Comparison of ENCODE assay signal across 12 mouse cellular contexts in the genomic region with DNA sequence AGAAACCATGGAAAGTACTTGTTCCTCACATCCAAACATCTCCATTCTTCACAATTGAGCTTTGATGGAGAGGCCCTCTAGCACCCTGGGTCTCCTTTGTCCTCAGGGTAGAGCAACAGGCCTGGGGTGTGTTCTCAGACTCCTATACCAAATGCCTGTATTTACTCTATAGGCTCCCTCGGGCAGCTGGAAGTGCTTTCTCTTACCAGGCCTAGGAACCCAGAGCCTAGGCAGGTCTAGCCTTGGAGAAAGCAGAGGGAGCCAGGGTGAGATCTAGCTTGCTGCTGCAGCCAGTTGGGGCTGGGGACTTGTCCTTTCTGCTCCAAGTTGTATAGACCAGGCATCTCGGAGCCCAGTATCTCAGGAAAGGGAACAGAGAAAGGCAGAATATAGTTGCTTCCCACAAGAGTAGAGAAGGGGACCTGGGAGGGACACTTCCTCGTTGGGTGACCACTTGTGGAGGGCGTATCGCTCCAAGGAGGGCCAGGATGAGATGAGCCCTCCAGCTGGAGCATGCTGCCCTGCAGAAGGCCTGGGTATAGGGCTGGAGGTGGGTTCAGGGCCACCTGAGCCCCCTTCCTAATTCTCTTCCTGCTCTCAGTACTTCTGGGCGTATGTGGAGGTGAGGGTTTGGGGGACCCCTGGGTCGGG. TPM values are rescaled to one million over a fixed set of nuclear protein-coding genes. Genes with fewer than 3 reads are reported as not detected.
DNase-seq lines count a peak whose midpoint lies in the region; ATAC-seq and TF ChIP-seq lines count a peak whose summit lies in the region.
"Had no signal": no experiment of that assay in that cellular context is flagged by ENCODE, and none has a peak within 500 bp of the region (broad histone marks: within the 10 kb centered on the region; RNA-seq: fewer than 3 reads in every experiment).

No protein-coding gene starts in this region.

- TF ChIP-seq CTCF in CH12.LX (conservative IDR thresholded peaks at IDR 0.05 in 1 of 2, IDR thresholded peaks at IDR 0.05 in 1 of 2; ENCODE audit: low read depth in 2 of 2, low read length in 2 of 2) (no peak), E14TG2a.4 (conservative IDR thresholded peaks at IDR 0.05; ENCODE audit: low read length) (no peak)

- TF ChIP-seq EP300 in CH12.LX (IDR thresholded peaks at IDR 0.05; ENCODE audit: low read length) = no peak

- peaks cover 18% of the 10 kb centered on the region for H3K36me3 ChIP-seq in hindbrain, embryonic 10.5 days
- no peaks in the 10 kb centered on the region for H3K36me3 ChIP-seq in hindbrain, embryonic 11.5 days (ENCODE audit: control insufficient read depth, insufficient read depth, low read length)
- peaks cover 24 to 50% of the 10 kb centered on the region in 2 experiments for H3K36me3 ChIP-seq in CH12.LX (replicated peaks in 1 of 2; ENCODE audit: control insufficient read depth in 1 of 2, insufficient read depth in 1 of 2, low read length in 1 of 2)
- H3K36me3 ChIP-seq in E14TG2a.4 (ENCODE audit: insufficient read depth, low read length) = peaks cover 13% of the 10 kb centered on the region
- H3K36me3 ChIP-seq in liver, embryonic 11.5 days (ENCODE audit: control insufficient read depth, insufficient read depth, low read length) = peaks cover 3% of the 10 kb centered on the region; the same call in 1 of the 2 replicates

- no peak for TF ChIP-seq RAD21 in CH12.LX (IDR thresholded peaks at IDR 0.05; ENCODE audit: low read depth, low read length)

- peaks cover 32% of the 10 kb centered on the region for H3K4me1 ChIP-seq in hindbrain, embryonic 10.5 days (replicated peaks)
- H3K4me1 ChIP-seq in hindbrain, embryonic 11.5 days (replicated peaks; ENCODE audit: control insufficient read depth, insufficient read depth, low read length) = no peaks in the 10 kb centered on the region; the same call in none of the 2 replicates
- H3K4me1 ChIP-seq in CH12.LX (ENCODE audit: control insufficient read depth in 1 of 2, insufficient read depth in 2 of 2) = peaks cover 21 to 67% of the 10 kb centered on the region in 2 experiments
- peaks cover 63% of the 10 kb centered on the region for H3K4me1 ChIP-seq in E14TG2a.4 (replicated peaks; ENCODE audit: low read depth, low read length)
- peaks cover 39% of the 10 kb centered on the region for H3K4me1 ChIP-seq in liver, embryonic 11.5 days (replicated peaks; ENCODE audit: control insufficient read depth, insufficient read depth, low read length)

- TF ChIP-seq POLR2A in CH12.LX (IDR thresholded peaks at IDR 0.05; ENCODE audit: low read depth, low read length) = no peak

- H3K79me2 ChIP-seq in CH12.LX (replicated peaks; ENCODE audit: control insufficient read depth, extremely low read depth, insufficient read depth, poor library complexity, severe bottlenecking) = peaks cover 9% of the 10 kb centered on the region

- in situ Hi-C loops in CH12.LX (cut with MboI; ENCODE audit: low pct_ligation_motif_present, low pct_unique_long_range_greater_than_20kb, low sequenced_read_pairs) = no loop called here

- WGBS in hindbrain, embryonic 10.5 days = 84% methylated on average over 7 of the region's 7 CpGs
- 80% methylated on average over 7 of the region's 7 CpGs for WGBS in hindbrain, embryonic 11.5 days
- WGBS in liver, embryonic 11.5 days = 54% methylated on average over 7 of the region's 7 CpGs

- H3K27me3 ChIP-seq in hindbrain, embryonic 10.5 days (ENCODE audit: insufficient read depth, poor library complexity, severe bottlenecking) = peaks cover 20% of the 10 kb centered on the region
- H3K27me3 ChIP-seq in hindbrain, embryonic 11.5 days (ENCODE audit: control insufficient read depth, insufficient read depth, low read length) = peaks cover 4% of the 10 kb centered on the region; the same call in 1 of the 2 replicates
- H3K27me3 ChIP-seq in CH12.LX (replicated peaks) = no peaks in the 10 kb centered on the region
- H3K27me3 ChIP-seq in E14TG2a.4 (ENCODE audit: insufficient read depth, low read length) = peaks cover 20% of the 10 kb centered on the region
- peaks cover 4% of the 10 kb centered on the region for H3K27me3 ChIP-seq in liver, embryonic 11.5 days (replicated peaks; ENCODE audit: control insufficient read depth, insufficient read depth, low read length)

- H3K9ac ChIP-seq in hindbrain, embryonic 11.5 days (ENCODE audit: low read depth, low read length) = no peak overlapping the region
- H3K9ac ChIP-seq in CH12.LX (ENCODE audit: insufficient read depth, low read depth) = no peak overlapping the region
- H3K9ac ChIP-seq in liver, embryonic 11.5 days (ENCODE audit: low read depth, low read length) = peak overlapping the region; percentile 3; the same call in 1 of the 2 replicates
- H3K9ac ChIP-seq: forebrain, embryonic 13.5 days; midbrain, embryonic 13.5 days had no signal

- no peak for DNase-seq in hindbrain, embryonic 10.5 days (ENCODE audit: low spot score)
- no peak for DNase-seq in hindbrain, embryonic 11.5 days (ENCODE audit: low spot score)
- DNase-seq in CH12.LX (ENCODE audit: extremely low read depth) = no peak
- no peak for DNase-seq in liver, embryonic 11.5 days (ENCODE audit: low spot score)
- no peak for DNase-seq in cerebellum, postnatal 10 days
- DNase-seq in left cerebral cortex, postnatal 10 days (ENCODE audit: extremely low spot score in 1 of 2, low spot score in 2 of 2) = no peak
- DNase-seq: cerebellum, postnatal 36 days; spleen, adult 18-20 months; thymus, postnatal 25 days had no signal

- intact Hi-C loops in left cerebral cortex, postnatal 10 days (cut with DNase I) = no loop called here

- no peaks in the 10 kb centered on the region for H3K9me3 ChIP-seq in hindbrain, embryonic 10.5 days
- no peaks in the 10 kb centered on the region for H3K9me3 ChIP-seq in hindbrain, embryonic 11.5 days (ENCODE audit: control insufficient read depth, low read length)
- H3K9me3 ChIP-seq in CH12.LX (replicated peaks; ENCODE audit: low read length) (no peaks in the 10 kb centered on the region), E14TG2a.4 (ENCODE audit: low read length) (no peaks in the 10 kb centered on the region)
- H3K9me3 ChIP-seq in liver, embryonic 11.5 days (ENCODE audit: control insufficient read depth, low read length) = no peaks in the 10 kb centered on the region
- H3K9me3 ChIP-seq: forebrain, embryonic 13.5 days; midbrain, embryonic 13.5 days had no signal

- ATAC-seq in hindbrain, embryonic 11.5 days (ENCODE audit: low FRiP score) = no peak
- no peak for ATAC-seq in liver, embryonic 11.5 days (replicated peaks; ENCODE audit: low FRiP score)
- ATAC-seq: forebrain, embryonic 13.5 days; midbrain, embryonic 13.5 days had no signal

- H3K27ac ChIP-seq in hindbrain, embryonic 10.5 days = 0 out of 2 replicates have a peak overlapping the region, but pooled peaks have one; percentile 45
- H3K27ac ChIP-seq in hindbrain, embryonic 11.5 days (ENCODE audit: low read depth, low read length) = no peak overlapping the region
- peak overlapping the region; percentile 30 for H3K27ac ChIP-seq in CH12.LX (ENCODE audit: insufficient read depth, low read depth)
- peak overlapping the region; percentile 91 for H3K27ac ChIP-seq in liver, embryonic 11.5 days (ENCODE audit: low read depth, low read length)
- H3K27ac ChIP-seq: midbrain, embryonic 13.5 days had no signal

- no peak overlapping the region for H3K4me2 ChIP-seq in hindbrain, embryonic 11.5 days (replicated peaks; ENCODE audit: low read depth, low read length)
- peak overlapping the region; percentile 37 for H3K4me2 ChIP-seq in CH12.LX (ENCODE audit: insufficient read depth, low read depth, poor library complexity, severe bottlenecking)
- H3K4me2 ChIP-seq in liver, embryonic 11.5 days = peak overlapping the region; percentile 89
- H3K4me2 ChIP-seq: forebrain, embryonic 13.5 days; midbrain, embryonic 13.5 days had no signal

- dilution Hi-C loops in CH12.LX (cut with MboI; ENCODE audit: extremely low pct_ligation_motif_present, extremely low pct_unique_long_range_greater_than_20kb, low sequenced_read_pairs) = loop anchor here (25.0 kb wide), 1 partner anchor 175 kb away; the partner anchor contains the start of gene Tmem106c

- H3K4me3 ChIP-seq in hindbrain, embryonic 10.5 days = no peak overlapping the region
- no peak overlapping the region for H3K4me3 ChIP-seq in hindbrain, embryonic 11.5 days (ENCODE audit: low read depth, low read length)
- H3K4me3 ChIP-seq in CH12.LX (replicated peaks in 1 of 3; ENCODE audit: low read depth in 2 of 3, low read length in 2 of 3, poor library complexity in 1 of 3) = no peak overlapping the region
- H3K4me3 ChIP-seq in E14TG2a.4 (replicated peaks; ENCODE audit: low read length) = peak overlapping the region; percentile 45; the same call in 1 of the 2 replicates
- peak overlapping the region; percentile 94 for H3K4me3 ChIP-seq in liver, embryonic 11.5 days (ENCODE audit: low read depth, low read length)
- H3K4me3 ChIP-seq: forebrain, embryonic 13.5 days; midbrain, embryonic 13.5 days had no signal

RNA-seq across cellular contexts. Expression of gene Slc48a1, which starts 9.0 kb away (rescaled TPM):
- polyA plus RNA-seq in hindbrain, embryonic 10.5 days (2016; fragmentation: Nextera tagmentation; extraction: Ambion mirVana) = 28.8 and 31.3 TPM in 2 replicates
- polyA plus RNA-seq in hindbrain, embryonic 11.5 days (2014; fragmentation: Nextera tagmentation; extraction: Ambion mirVana) = 28.1 and 28.4 TPM in 2 replicates
- total RNA-seq in CH12.LX (2012; rRNA removed) = 35.0 and 39.4 TPM in 2 replicates
- total RNA-seq in CH12.LX (2014; rRNA removed) = 23.2 and 25.4 TPM in 2 replicates
- polyA plus RNA-seq in CH12.LX (2012; ENCODE audit: insufficient read length, low read depth) = 50.6 and 56.0 TPM in 2 replicates
- polyA plus RNA-seq in liver, embryonic 11.5 days (2014; fragmentation: Nextera tagmentation; extraction: Ambion mirVana) = 55.0 and 62.1 TPM in 2 replicates
- total RNA-seq in left cerebral cortex, postnatal 10 days (2021) = 100 to 1,000 TPM; 122 to 127 TPM

RNA-seq across cellular contexts. Expression of gene Rapgef3, which starts 19.5 kb away (rescaled TPM):
- polyA plus RNA-seq in hindbrain, embryonic 10.5 days (2016; fragmentation: Nextera tagmentation; extraction: Ambion mirVana) = 6.2 and 6.7 TPM in 2 replicates
- 3.6 and 4.0 TPM in 2 replicates for polyA plus RNA-seq in hindbrain, embryonic 11.5 days (2014; fragmentation: Nextera tagmentation; extraction: Ambion mirVana)
- total RNA-seq in CH12.LX (2012; rRNA removed) (2.8 and 3.4 TPM in 2 replicates), CH12.LX (2014; rRNA removed) (2.2 and 3.2 TPM in 2 replicates)
- polyA plus RNA-seq in CH12.LX (2012; ENCODE audit: insufficient read length, low read depth) = 1.7 and 2.5 TPM in 2 replicates
- 4.1 and 4.5 TPM in 2 replicates for polyA plus RNA-seq in liver, embryonic 11.5 days (2014; fragmentation: Nextera tagmentation; extraction: Ambion mirVana)
- total RNA-seq in left cerebral cortex, postnatal 10 days (2021) = 10 to 100 TPM; 22.6 to 24.5 TPM

RNA-seq across cellular contexts. Expression of gene Endou, which starts 56.1 kb away (rescaled TPM):
- polyA plus RNA-seq in hindbrain, embryonic 10.5 days (2016; fragmentation: Nextera tagmentation; extraction: Ambion mirVana) = 0.07 and 0.08 TPM in 2 replicates
- 0.11 TPM in 1 of 2 replicates, not detected in the other for polyA plus RNA-seq in hindbrain, embryonic 11.5 days (2014; fragmentation: Nextera tagmentation; extraction: Ambion mirVana)
- 38.9 and 49.5 TPM in 2 replicates for total RNA-seq in CH12.LX (2012; rRNA removed)
- 60.5 and 66.9 TPM in 2 replicates for total RNA-seq in CH12.LX (2014; rRNA removed)
- polyA plus RNA-seq in CH12.LX (2012; ENCODE audit: insufficient read length, low read depth) = 64.0 and 69.8 TPM in 2 replicates
- polyA plus RNA-seq in liver, embryonic 11.5 days (2014; fragmentation: Nextera tagmentation; extraction: Ambion mirVana) = not detected in 2 replicates
- total RNA-seq in left cerebral cortex, postnatal 10 days (2021) = under 1 TPM; 0.20 to 0.54 TPM

RNA-seq across cellular contexts. Expression of gene Hdac7, which starts 57.0 kb away (rescaled TPM):
- polyA plus RNA-seq in hindbrain, embryonic 10.5 days (2016; fragmentation: Nextera tagmentation; extraction: Ambion mirVana) = 25.7 and 32.7 TPM in 2 replicates
- polyA plus RNA-seq in hindbrain, embryonic 11.5 days (2014; fragmentation: Nextera tagmentation; extraction: Ambion mirVana) = 17.9 and 19.4 TPM in 2 replicates
- total RNA-seq in CH12.LX (2012; rRNA removed) (18.0 and 21.7 TPM in 2 replicates), CH12.LX (2014; rRNA removed) (17.7 and 19.8 TPM in 2 replicates)
- 47.8 and 55.2 TPM in 2 replicates for polyA plus RNA-seq in CH12.LX (2012; ENCODE audit: insufficient read length, low read depth)
- polyA plus RNA-seq in liver, embryonic 11.5 days (2014; fragmentation: Nextera tagmentation; extraction: Ambion mirVana) = 28.1 and 33.5 TPM in 2 replicates
- total RNA-seq in left cerebral cortex, postnatal 10 days (2021) = 10 to 100 TPM; 21.5 to 23.5 TPM

Comparison
In these comparisons a context has a peak if more than half of its experiments do, and no peak if none do; other contexts are left out.
1. H3K4me3 ChIP-seq: peak in E14TG2a.4 (single experiment) and liver, embryonic 11.5 days (single experiment); none in hindbrain, embryonic 10.5 days (single experiment), hindbrain, embryonic 11.5 days (single experiment) and CH12.LX (0 of 3).
2. RNA of gene Endou, which starts 56.1 kb away (polyA plus RNA-seq): 64.0 to 69.8 TPM in CH12.LX; 0.11 TPM in hindbrain, embryonic 11.5 days, 0.07 to 0.08 TPM in hindbrain, embryonic 10.5 days and not detected in liver, embryonic 11.5 days; every median in the first group is over 10 times any median in the second.